Comparison of ENCODE assay signal across 8 mouse cellular contexts in genomic region chr3:153944335-153944990, GRCm38 (mm10). TPM values are rescaled to one million over a fixed set of nuclear protein-coding genes. Genes with fewer than 3 reads are reported as not detected.
DNase-seq lines count a peak whose midpoint lies in the region; ATAC-seq and TF ChIP-seq lines count a peak whose summit lies in the region.

Gene Acadm (minus strand): TSS chr3:153944632.

- peak within 1 kb of the TSS; percentile 60 for H3K9ac ChIP-seq in lung, postnatal 0 days (replicated peaks; ENCODE audit: low read depth)

- H3K4me3 ChIP-seq in hindbrain, embryonic 10.5 days, result peak within 1 kb of the TSS; percentile 72
- H3K4me3 ChIP-seq in lung, postnatal 0 days (ENCODE audit: low read depth, low read length), result peak within 1 kb of the TSS; percentile 66

- peak; percentile 11; the same call in 1 of the 2 replicates for TF ChIP-seq CTCF in lung, postnatal 0 days (IDR thresholded peaks at IDR 0.05)

- H3K27ac ChIP-seq in hindbrain, embryonic 10.5 days, result peak within 1 kb of the TSS; percentile 93
- H3K27ac ChIP-seq in lung, postnatal 0 days (ENCODE audit: low read length), result peak within 1 kb of the TSS; percentile 90

- ATAC-seq in frontal cortex, adult (ENCODE audit: low TSS enrichment), result peak; percentile 86
- peak; percentile 97 for ATAC-seq in lung, postnatal 0 days

- peaks cover 21% of the 10 kb centered on the region for H3K4me1 ChIP-seq in hindbrain, embryonic 10.5 days (replicated peaks)
- no peaks in the 10 kb centered on the region; the same call in 1 of the 2 replicates for H3K4me1 ChIP-seq in lung, postnatal 0 days (ENCODE audit: insufficient read depth, low read depth, low read length)

- under 1% methylated on average over 41 of the region's 41 CpGs for WGBS in hindbrain, embryonic 10.5 days
- WGBS in lung, postnatal 0 days, result under 1% methylated on average over 34 of the region's 41 CpGs

- H3K36me3 ChIP-seq in hindbrain, embryonic 10.5 days, result peaks cover 19% of the 10 kb centered on the region; the same call in 1 of the 2 replicates
- H3K36me3 ChIP-seq in lung, postnatal 0 days (ENCODE audit: insufficient read depth, low read length), result no peaks in the 10 kb centered on the region

- peak; percentile 98 for DNase-seq in MEL-GATA-1-ER (ENCODE audit: extremely low read depth, low read depth)
- DNase-seq in cerebellum, adult 8-10 months, result peak; percentile 95
- peak; percentile 99 for DNase-seq in hindbrain, embryonic 10.5 days (ENCODE audit: low spot score)
- peak; percentile 98 for DNase-seq in layer of hippocampus, adult 9-11 months
- peak; percentile 99 for DNase-seq in lung, postnatal 0 days (ENCODE audit: low spot score)
- peak; percentile 97 for DNase-seq in ovary, postnatal 14 days (ENCODE audit: low spot score)
- peak; percentile 99 for DNase-seq in thymus, postnatal 14 days

- H3K4me2 ChIP-seq in lung, postnatal 0 days (replicated peaks; ENCODE audit: low read depth, low read length), result peak within 1 kb of the TSS; percentile 73

- TF ChIP-seq EP300 in lung, postnatal 0 days (IDR thresholded peaks at IDR 0.05), result no peak

- no peaks in the 10 kb centered on the region for H3K9me3 ChIP-seq in hindbrain, embryonic 10.5 days
- no peaks in the 10 kb centered on the region for H3K9me3 ChIP-seq in lung, postnatal 0 days (ENCODE audit: low read length)

- H3K27me3 ChIP-seq in hindbrain, embryonic 10.5 days (ENCODE audit: insufficient read depth, poor library complexity, severe bottlenecking), result no peaks in the 10 kb centered on the region
- H3K27me3 ChIP-seq in lung, postnatal 0 days (replicated peaks; ENCODE audit: insufficient read depth, low read length), result no peaks in the 10 kb centered on the region

RNA-seq across cellular contexts. Expression of gene Acadm, which starts in this region (rescaled TPM):
- 43.1 and 51.4 TPM in 2 replicates for polyA plus RNA-seq in hindbrain, embryonic 10.5 days (2016; fragmentation: Nextera tagmentation; extraction: Ambion mirVana)
- polyA plus RNA-seq in lung, postnatal 0 days (2015; fragmentation: Nextera tagmentation; extraction: Ambion mirVana), result 68.9 and 75.9 TPM in 2 replicates

Comparison
In these comparisons a context has a peak if more than half of its experiments do, and no peak if none do; other contexts are left out.
1. Peak in every context shown above with its lines: DNase-seq, ATAC-seq, H3K4me3 ChIP-seq and H3K27ac ChIP-seq.